Mouse (Mus musculus) retina, embryonic 14.5 days (tissue): ENCODE measurements at regions not wholly inside any gene's neighbourhood (a gene's known extent, or its start where the extent isn't known, plus 50 kb on each side); places are given as distances from the start of the nearest gene placed in this dataset.

Source experiments
- DNase-seq: peaks from one replicate; pipeline ENCODE4 v3.0.0-alpha.2; 2015; ENCODE audit warnings: low spot score

- no peak for DNase-seq
Observed at GRCm38 (mm10) chr12:39729255-39729654, 308.6 kb downstream of the Arl4a start.

- no peak for DNase-seq
Observed at GRCm38 (mm10) chr12:39724172-39724571, 313.7 kb downstream of the Arl4a start.

- DNase-seq: peak; percentile 21
Observed at GRCm38 (mm10) chr12:39715120-39715519, 322.7 kb downstream of the Arl4a start.

- no peak for DNase-seq
Observed at GRCm38 (mm10) chr12:39714169-39714794, 323.5 kb downstream of the Arl4a start.

- no peak for DNase-seq
Observed at GRCm38 (mm10) chr12:39711807-39712206, 326.0 kb downstream of the Arl4a start.

GRCm38 (mm10) chr12:39709850-39710249 is 328.0 kb downstream of the Arl4a start:
- no peak for DNase-seq

GRCm38 (mm10) chr12:39697182-39697581 is 340.6 kb downstream of the Arl4a start:
- DNase-seq: no peak

- no peak for DNase-seq
Observed at GRCm38 (mm10) chr12:39695322-39695721, 342.5 kb downstream of the Arl4a start.

GRCm38 (mm10) chr12:39692043-39692442 is 345.8 kb downstream of the Arl4a start:
- DNase-seq: no peak

GRCm38 (mm10) chr12:39685399-39685798 is 352.4 kb downstream of the Arl4a start:
- no peak for DNase-seq

- no peak for DNase-seq
Observed at GRCm38 (mm10) chr12:39682121-39682520, 355.7 kb downstream of the Arl4a start.

GRCm38 (mm10) chr12:39675608-39676007 is 362.2 kb downstream of the Arl4a start:
- DNase-seq: no peak

- DNase-seq: no peak
Observed at GRCm38 (mm10) chr12:39667701-39668100, 370.1 kb downstream of the Arl4a start.

- DNase-seq: peak; percentile 84
Observed at GRCm38 (mm10) chr12:39665448-39665847, 372.4 kb downstream of the Arl4a start.

- DNase-seq: peak; percentile 34
Observed at GRCm38 (mm10) chr12:39660420-39660819, 377.4 kb downstream of the Arl4a start.

GRCm38 (mm10) chr12:39656606-39657005 is 381.2 kb downstream of the Arl4a start:
- no peak for DNase-seq

- no peak for DNase-seq
Observed at GRCm38 (mm10) chr12:39648952-39649351, 388.9 kb downstream of the Arl4a start.

GRCm38 (mm10) chr12:39646556-39646955 is 391.3 kb downstream of the Arl4a start:
- DNase-seq: peak; percentile 6

- peak; percentile 50 for DNase-seq
Observed at GRCm38 (mm10) chr12:39645581-39645980, 392.2 kb downstream of the Arl4a start.

GRCm38 (mm10) chr12:39639246-39639645 is 398.6 kb downstream of the Arl4a start:
- no peak for DNase-seq

- DNase-seq: no peak
Observed at GRCm38 (mm10) chr12:39634337-39634736, 403.5 kb downstream of the Arl4a start.

- DNase-seq: no peak
Observed at GRCm38 (mm10) chr12:39621266-39621665, 416.6 kb downstream of the Arl4a start.

GRCm38 (mm10) chr12:39605289-39605688 is 432.5 kb downstream of the Arl4a start:
- no peak for DNase-seq

GRCm38 (mm10) chr12:39604723-39605122 is 433.1 kb downstream of the Arl4a start:
- no peak for DNase-seq
